ENCODE assay signal across 14 mouse cellular contexts in genomic region chr6:29535316-29535715, GRCm38 (mm10). TPM values are rescaled to one million over a fixed set of nuclear protein-coding genes. Genes with fewer than 3 reads are reported as not detected.
DNase-seq lines count a peak whose midpoint lies in the region; ATAC-seq lines count a peak whose summit lies in the region.
"Had no signal": no experiment of that assay in that cellular context is flagged by ENCODE, and none has a peak within 500 bp of the region (broad histone marks: within the 10 kb centered on the region; RNA-seq: fewer than 3 reads in every experiment).

No protein-coding gene starts in this region.

- peaks cover 5% of the 10 kb centered on the region; the same call in 1 of the 2 replicates for H3K4me1 ChIP-seq in heart, embryonic 11.5 days (ENCODE audit: control insufficient read depth, insufficient read depth, low read length)
- H3K4me1 ChIP-seq: embryonic facial prominence, embryonic 12.5 days; liver, embryonic 13.5 days had no signal

- H3K4me3 ChIP-seq in heart, embryonic 11.5 days (ENCODE audit: low read depth, low read length) = no peak overlapping the region
- H3K4me3 ChIP-seq: embryonic facial prominence, embryonic 12.5 days; heart, adult 2 months; liver, embryonic 13.5 days; megakaryocyte, embryonic 14.5 days had no signal

- H3K9ac ChIP-seq in heart, embryonic 11.5 days (ENCODE audit: low read depth, low read length) = no peak overlapping the region
- H3K9ac ChIP-seq: embryonic facial prominence, embryonic 12.5 days; liver, embryonic 13.5 days had no signal

- intact Hi-C loops in heart, postnatal 25 days (cut with DNase I) = no loop called here
- intact Hi-C loops in gastrocnemius, postnatal 36 days (cut with DNase I) = no loop called here

- ATAC-seq in heart, embryonic 11.5 days (replicated peaks; ENCODE audit: insufficient number of reproducible peaks, low FRiP score, low TSS enrichment) = no peak
- ATAC-seq: forebrain, embryonic 16.5 days; intestine, postnatal 0 days had no signal

- no peaks in the 10 kb centered on the region for H3K9me3 ChIP-seq in heart, embryonic 11.5 days (replicated peaks; ENCODE audit: control insufficient read depth, low read length)
- H3K9me3 ChIP-seq: embryonic facial prominence, embryonic 12.5 days; liver, embryonic 13.5 days; megakaryocyte, embryonic 14.5 days had no signal

- H3K4me2 ChIP-seq in heart, embryonic 11.5 days = no peak overlapping the region
- H3K4me2 ChIP-seq: embryonic facial prominence, embryonic 12.5 days; liver, embryonic 13.5 days had no signal

- no peaks in the 10 kb centered on the region; the same call in 1 of the 2 replicates for H3K36me3 ChIP-seq in heart, embryonic 11.5 days (ENCODE audit: control insufficient read depth, insufficient read depth, low read length)

- peak overlapping the region; percentile 7; the same call in 1 of the 2 replicates for H3K27ac ChIP-seq in heart, embryonic 11.5 days (ENCODE audit: low read depth, low read length)
- H3K27ac ChIP-seq: embryonic facial prominence, embryonic 12.5 days; heart, adult 2 months; liver, embryonic 13.5 days had no signal

- no peak for DNase-seq in heart, postnatal 25 days (ENCODE audit: low spot score)
- DNase-seq in adrenal gland, postnatal 10 days = peak; percentile 56
- peak; percentile 62 for DNase-seq in kidney, adult 11 months
- peak; percentile 62 to 78 for DNase-seq in kidney, postnatal 4 days
- DNase-seq in gastrocnemius, postnatal 36 days = no peak
- no peak for DNase-seq in gastrocnemius, postnatal 4 days (ENCODE audit: low spot score in 2 of 2)
- no peak for DNase-seq in layer of hippocampus, adult 9-11 months
- DNase-seq: liver, embryonic 13.5 days had no signal

- no peaks in the 10 kb centered on the region for H3K27me3 ChIP-seq in heart, embryonic 11.5 days (ENCODE audit: control insufficient read depth, insufficient read depth, low read length)

- WGBS in heart, embryonic 11.5 days (ENCODE audit: insufficient replicate concordance) = 58% methylated on average over 6 of the region's 6 CpGs

RNA-seq across cellular contexts. Expression of gene Irf5, which starts 8.9 kb away (rescaled TPM):
- polyA plus RNA-seq in heart, embryonic 11.5 days (2014; fragmentation: Nextera tagmentation; extraction: Ambion mirVana) = 11.6 and 14.8 TPM in 2 replicates
- total RNA-seq in heart, postnatal 25 days (2021) = 1 to 10 TPM; 2.7 to 4.2 TPM
- total RNA-seq in adrenal gland, postnatal 10 days (2021) = 1 to 10 TPM; 3.8 to 4.8 TPM
- total RNA-seq in gastrocnemius, postnatal 36 days (2021) = 1 to 10 TPM; 1.6 to 3.7 TPM
- 1 to 10 TPM; 3.7 to 4.5 TPM for total RNA-seq in gastrocnemius, postnatal 4 days (2021)

RNA-seq across cellular contexts. Expression of gene Kcp, which starts 27.6 kb away (rescaled TPM):
- 10.9 and 13.1 TPM in 2 replicates for polyA plus RNA-seq in heart, embryonic 11.5 days (2014; fragmentation: Nextera tagmentation; extraction: Ambion mirVana)
- total RNA-seq in heart, postnatal 25 days (2021) = 1 to 10 TPM; 4.4 to 4.6 TPM
- total RNA-seq in adrenal gland, postnatal 10 days (2021) = 1 to 10 TPM; 7.0 to 7.1 TPM
- 1 to 10 TPM; 5.4 to 5.9 TPM for total RNA-seq in gastrocnemius, postnatal 36 days (2021)
- 10 to 100 TPM; 37.6 to 40.5 TPM for total RNA-seq in gastrocnemius, postnatal 4 days (2021)

Comparison
In these comparisons a context has a peak if more than half of its experiments do, and no peak if none do; other contexts are left out.
1. RNA of gene Kcp, which starts 27.6 kb away (total RNA-seq): 37.6 to 40.5 TPM in gastrocnemius, postnatal 4 days; 7.0 to 7.1 TPM in adrenal gland, postnatal 10 days, 5.4 to 5.9 TPM in gastrocnemius, postnatal 36 days and 4.4 to 4.6 TPM in heart, postnatal 25 days; every median in the first group is over 4 times any median in the second.
2. DNase-seq: peak in adrenal gland, postnatal 10 days (single experiment), kidney, adult 11 months (single experiment) and kidney, postnatal 4 days (2 of 2); none in heart, postnatal 25 days (single experiment), gastrocnemius, postnatal 36 days (0 of 2), gastrocnemius, postnatal 4 days (0 of 2) and layer of hippocampus, adult 9-11 months (single experiment).